ENCODE assay signal across 22 mouse cellular contexts in the genomic region with DNA sequence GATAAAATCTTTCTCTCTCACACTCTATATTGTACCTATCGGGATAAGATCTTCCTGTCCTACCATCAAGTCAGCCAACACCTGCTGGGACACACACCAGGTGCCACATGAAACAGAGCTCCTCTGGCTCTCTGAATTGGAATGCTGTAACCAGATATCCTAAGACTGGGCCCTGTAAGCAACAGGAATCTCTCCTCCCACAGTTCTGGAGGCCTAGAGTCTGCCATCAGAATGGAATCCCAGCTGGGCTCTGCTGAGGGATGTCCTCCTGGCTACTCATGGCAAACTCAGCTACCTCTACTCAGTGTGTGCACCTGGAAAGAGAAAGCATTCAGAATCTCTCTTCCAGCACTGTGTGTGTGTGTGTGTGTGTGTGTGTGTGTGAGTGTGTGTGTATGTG. TPM values are rescaled to one million over a fixed set of nuclear protein-coding genes. Genes with fewer than 3 reads are reported as not detected.
DNase-seq lines count a peak whose midpoint lies in the region; ATAC-seq and TF ChIP-seq lines count a peak whose summit lies in the region.
"Had no signal": no experiment of that assay in that cellular context is flagged by ENCODE, and none has a peak within 500 bp of the region (broad histone marks: within the 10 kb centered on the region; RNA-seq: fewer than 3 reads in every experiment).

No protein-coding gene starts in this region.

- WGBS in kidney, postnatal 0 days, result 36% methylated on average over 1 of the region's 1 CpGs
- 43% methylated on average over 1 of the region's 1 CpGs for WGBS in embryonic facial prominence, embryonic 14.5 days

- H3K27me3 ChIP-seq in kidney, postnatal 0 days (ENCODE audit: insufficient read depth, low read length), result no peaks in the 10 kb centered on the region
- no peaks in the 10 kb centered on the region for H3K27me3 ChIP-seq in embryonic facial prominence, embryonic 14.5 days (replicated peaks; ENCODE audit: control insufficient read depth, insufficient read depth, low read length)
- no peaks in the 10 kb centered on the region for H3K27me3 ChIP-seq in myocyte (ENCODE audit: control insufficient read depth, insufficient read depth, insufficient read length)
- H3K27me3 ChIP-seq: embryonic facial prominence, embryonic 13.5 days; heart, embryonic 12.5 days; liver, embryonic 12.5 days had no signal

- H3ac ChIP-seq in myocyte (ENCODE audit: control insufficient read depth, insufficient read length), result no peak overlapping the region

- H3K36me3 ChIP-seq in kidney, postnatal 0 days (ENCODE audit: insufficient read depth, low read length), result no peaks in the 10 kb centered on the region
- H3K36me3 ChIP-seq in embryonic facial prominence, embryonic 14.5 days (ENCODE audit: control insufficient read depth, insufficient read depth, low read length), result no peaks in the 10 kb centered on the region
- no peaks in the 10 kb centered on the region for H3K36me3 ChIP-seq in myocyte (ENCODE audit: control insufficient read depth, insufficient read depth)
- H3K36me3 ChIP-seq: embryonic facial prominence, embryonic 13.5 days; forebrain, embryonic 10.5 days; heart, embryonic 12.5 days; liver, embryonic 12.5 days; midbrain, embryonic 10.5 days had no signal

- no peaks in the 10 kb centered on the region for H3K79me2 ChIP-seq in myocyte (ENCODE audit: control insufficient read depth, insufficient read depth)

- ATAC-seq in kidney, postnatal 0 days (replicated peaks; ENCODE audit: low FRiP score, low read depth), result peak; percentile 71
- peak; percentile 85 for ATAC-seq in embryonic facial prominence, embryonic 14.5 days (ENCODE audit: low read depth)
- ATAC-seq in inflammation-experienced regulatory T-cells, adult 6 months, result no peak
- ATAC-seq: forebrain, postnatal 0 days; hindbrain, embryonic 16.5 days; intestine, postnatal 0 days; liver, embryonic 12.5 days had no signal

- no peak for TF ChIP-seq CTCF in kidney, postnatal 0 days (IDR thresholded peaks at IDR 0.05; ENCODE audit: low read depth)

- TF ChIP-seq POLR2A in myocyte (IDR thresholded peaks at IDR 0.05; ENCODE audit: insufficient read length, low read depth), result no peak

- no peaks in the 10 kb centered on the region for H3K4me1 ChIP-seq in kidney, postnatal 0 days (replicated peaks; ENCODE audit: insufficient read depth, low read length)
- H3K4me1 ChIP-seq in embryonic facial prominence, embryonic 14.5 days (ENCODE audit: control insufficient read depth, insufficient read depth, low read length), result no peaks in the 10 kb centered on the region
- H3K4me1 ChIP-seq: liver, embryonic 12.5 days had no signal

- H3K4me2 ChIP-seq in kidney, postnatal 0 days (ENCODE audit: low read length), result no peak overlapping the region
- H3K4me2 ChIP-seq in embryonic facial prominence, embryonic 14.5 days (ENCODE audit: low read depth, low read length), result no peak overlapping the region
- no peak overlapping the region for H3K4me2 ChIP-seq in myocyte (ENCODE audit: low read depth)
- H3K4me2 ChIP-seq: embryonic facial prominence, embryonic 13.5 days; heart, embryonic 12.5 days; liver, embryonic 12.5 days had no signal

- no peak overlapping the region for H3K9ac ChIP-seq in kidney, postnatal 0 days (ENCODE audit: low read depth, low read length)
- H3K9ac ChIP-seq in embryonic facial prominence, embryonic 14.5 days (ENCODE audit: low read depth, low read length), result no peak overlapping the region
- H3K9ac ChIP-seq: embryonic facial prominence, embryonic 13.5 days; forebrain, postnatal 0 days; heart, embryonic 12.5 days; liver, embryonic 12.5 days had no signal

- no peak overlapping the region for H3K4me3 ChIP-seq in kidney, postnatal 0 days (replicated peaks; ENCODE audit: low read depth, low read length)
- H3K4me3 ChIP-seq in embryonic facial prominence, embryonic 14.5 days (ENCODE audit: low read depth, low read length), result no peak overlapping the region
- H3K4me3 ChIP-seq in myocyte, result no peak overlapping the region
- H3K4me3 ChIP-seq: embryonic facial prominence, embryonic 13.5 days; forebrain, embryonic 10.5 days; heart, embryonic 12.5 days; liver, embryonic 12.5 days; midbrain, embryonic 10.5 days had no signal

- H3K9me3 ChIP-seq in kidney, postnatal 0 days (replicated peaks; ENCODE audit: low read length), result no peaks in the 10 kb centered on the region
- no peaks in the 10 kb centered on the region for H3K9me3 ChIP-seq in embryonic facial prominence, embryonic 14.5 days (ENCODE audit: control insufficient read depth, low read length)
- H3K9me3 ChIP-seq: embryonic facial prominence, embryonic 13.5 days; forebrain, embryonic 10.5 days; heart, embryonic 12.5 days; liver, embryonic 12.5 days; midbrain, embryonic 10.5 days had no signal

- no peak overlapping the region for H3K27ac ChIP-seq in kidney, postnatal 0 days
- H3K27ac ChIP-seq in embryonic facial prominence, embryonic 14.5 days (replicated peaks; ENCODE audit: low read depth, low read length), result no peak overlapping the region
- H3K27ac ChIP-seq: embryonic facial prominence, embryonic 13.5 days; forebrain, embryonic 10.5 days; liver, embryonic 12.5 days; midbrain, embryonic 10.5 days had no signal

- peak; percentile 75 for DNase-seq in kidney, postnatal 0 days (ENCODE audit: low spot score)
- DNase-seq in kidney, adult 8-10 months, result no peak
- peak; percentile 41 for DNase-seq in embryo, embryonic 10 days (ENCODE audit: low spot score)
- peak; percentile 56 for DNase-seq in embryonic facial prominence, embryonic 14.5 days (ENCODE audit: low spot score)
- no peak for DNase-seq in right cerebral cortex, postnatal 25 days
- DNase-seq: adrenal gland, postnatal 14 days; cerebellum, adult 11 months; cerebellum, postnatal 14 days; forebrain, postnatal 0 days; heart, postnatal 14 days; lung, adult 2 months; right cerebral cortex, adult 18-20 months; thymus, postnatal 14 days had no signal

TF ChIP-seq in myocyte, 11 proteins besides CTCF, POLR2A, EP300 and RAD21:
- TF ChIP-seq TCF12 (IDR thresholded peaks at IDR 0.05; ENCODE audit: insufficient read depth, poor library complexity, severe bottlenecking) (no peak), MYOD1 (IDR thresholded peaks at IDR 0.05; ENCODE audit: control insufficient read depth in 1 of 3, insufficient read length in 2 of 3, low read depth in 2 of 3) (peak in 2 of 3 experiments; percentile 13 to 28)

RNA-seq across cellular contexts. Expression of gene Rin3, which starts 38.9 kb away (rescaled TPM):
- 5.5 and 8.8 TPM in 2 replicates for polyA plus RNA-seq in kidney, postnatal 0 days (2015; fragmentation: Nextera tagmentation; extraction: Ambion mirVana)
- polyA plus RNA-seq in embryonic facial prominence, embryonic 14.5 days (2014; fragmentation: Nextera tagmentation; extraction: Ambion mirVana), result 11.0 and 12.5 TPM in 2 replicates
- 23.4 TPM for polyA plus RNA-seq in myocyte (2012; fragmentation: generic; extraction: Trizol)
- 10 to 100 TPM; 45.7 to 59.8 (median 53.3) TPM for polyA plus RNA-seq in inflammation-experienced regulatory T-cells, adult 6 months (2017; shearing (Covaris generic))

Comparison
In these comparisons a context has a peak if more than half of its experiments do, and no peak if none do; other contexts are left out.
1. DNase-seq: peak in kidney, postnatal 0 days (single experiment), embryo, embryonic 10 days (single experiment) and embryonic facial prominence, embryonic 14.5 days (single experiment); none in kidney, adult 8-10 months (0 of 2) and right cerebral cortex, postnatal 25 days (single experiment).